Mouse (Mus musculus) thymus, postnatal 36 days (tissue): ENCODE measurements around the gene Cisd3.
A peak's percentile ranks its signal among the peaks of the same experiment; 100 is the strongest.
"Not testable (repeated sequence)": the region's sequence is repeated elsewhere in the genome, so short reads cannot be mapped to it uniquely, and the experiment has no call there.

Source experiments
- DNase-seq, 2 experiments: peaks; one replicate each; pipeline ENCODE4 v3.0.0; 2022; ENCODE audit warnings: mixed read lengths in 2 of 2

The Cisd3 gene

DNA sequence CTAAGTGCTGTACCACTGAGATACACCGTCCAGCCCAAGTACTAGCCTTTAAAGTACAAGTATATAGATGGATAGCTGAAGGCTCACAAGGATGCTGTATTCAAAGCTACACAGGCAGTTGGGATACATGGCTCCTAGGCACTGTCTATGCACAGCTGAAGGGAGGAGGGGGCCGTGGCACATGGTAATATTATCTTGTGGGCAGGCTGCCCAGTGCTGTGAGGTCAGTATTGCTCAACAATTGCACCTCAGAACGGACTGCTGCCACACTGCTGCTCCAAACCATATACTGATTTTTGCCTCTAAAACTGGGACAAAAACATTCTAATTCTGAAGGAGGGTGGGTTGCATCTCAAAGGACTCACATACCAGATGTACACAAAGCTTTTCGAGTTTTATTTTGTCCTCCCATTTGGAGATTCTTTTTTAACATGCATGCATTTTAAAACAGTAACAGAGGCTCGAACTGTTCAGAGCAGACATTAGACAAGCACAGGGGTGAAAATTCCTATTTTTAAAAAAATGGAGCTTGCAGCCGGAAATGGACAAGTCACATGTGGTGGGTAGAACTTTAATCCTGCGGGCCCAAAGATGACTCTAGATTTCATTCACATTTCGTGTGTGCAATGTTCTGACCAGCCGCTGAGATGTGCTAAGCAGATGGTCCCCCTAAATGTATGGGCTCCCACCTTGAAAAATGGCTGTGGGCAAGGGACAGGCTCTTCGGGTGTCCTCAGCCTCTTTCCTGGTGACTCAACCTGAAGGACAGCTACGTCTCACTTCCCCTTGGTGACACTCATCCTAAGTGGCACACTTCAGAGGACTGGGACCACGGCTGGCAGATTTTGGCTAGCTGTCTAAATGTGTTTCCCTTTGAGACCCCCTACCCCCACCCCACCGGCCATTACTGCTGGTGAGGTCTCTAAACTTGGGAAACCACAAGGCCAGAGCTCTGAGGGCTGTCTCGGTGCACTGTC, 29.4 kb downstream of the Cisd3 start:
- no peak for DNase-seq

DNA sequence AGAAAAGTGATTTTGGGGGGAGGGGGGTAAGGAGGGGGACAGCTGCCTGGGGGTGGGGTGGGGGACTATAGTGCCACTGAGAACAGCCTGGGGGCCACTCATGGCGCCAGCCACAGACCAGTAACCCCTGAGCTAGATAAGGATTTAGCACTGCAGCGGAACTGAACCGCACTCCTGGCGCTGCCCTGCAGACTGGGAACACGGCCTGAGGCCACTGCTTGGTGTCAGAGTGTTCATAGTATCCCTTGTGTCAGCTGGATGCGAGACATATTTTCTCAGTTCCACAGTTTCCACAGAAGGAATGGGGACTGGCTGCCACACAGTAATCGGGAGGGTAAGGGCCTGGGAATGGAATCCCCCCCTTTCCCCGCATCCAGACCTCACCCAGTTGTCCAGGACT, 30.4 kb downstream of the Cisd3 start:
- no peak for DNase-seq

DNA sequence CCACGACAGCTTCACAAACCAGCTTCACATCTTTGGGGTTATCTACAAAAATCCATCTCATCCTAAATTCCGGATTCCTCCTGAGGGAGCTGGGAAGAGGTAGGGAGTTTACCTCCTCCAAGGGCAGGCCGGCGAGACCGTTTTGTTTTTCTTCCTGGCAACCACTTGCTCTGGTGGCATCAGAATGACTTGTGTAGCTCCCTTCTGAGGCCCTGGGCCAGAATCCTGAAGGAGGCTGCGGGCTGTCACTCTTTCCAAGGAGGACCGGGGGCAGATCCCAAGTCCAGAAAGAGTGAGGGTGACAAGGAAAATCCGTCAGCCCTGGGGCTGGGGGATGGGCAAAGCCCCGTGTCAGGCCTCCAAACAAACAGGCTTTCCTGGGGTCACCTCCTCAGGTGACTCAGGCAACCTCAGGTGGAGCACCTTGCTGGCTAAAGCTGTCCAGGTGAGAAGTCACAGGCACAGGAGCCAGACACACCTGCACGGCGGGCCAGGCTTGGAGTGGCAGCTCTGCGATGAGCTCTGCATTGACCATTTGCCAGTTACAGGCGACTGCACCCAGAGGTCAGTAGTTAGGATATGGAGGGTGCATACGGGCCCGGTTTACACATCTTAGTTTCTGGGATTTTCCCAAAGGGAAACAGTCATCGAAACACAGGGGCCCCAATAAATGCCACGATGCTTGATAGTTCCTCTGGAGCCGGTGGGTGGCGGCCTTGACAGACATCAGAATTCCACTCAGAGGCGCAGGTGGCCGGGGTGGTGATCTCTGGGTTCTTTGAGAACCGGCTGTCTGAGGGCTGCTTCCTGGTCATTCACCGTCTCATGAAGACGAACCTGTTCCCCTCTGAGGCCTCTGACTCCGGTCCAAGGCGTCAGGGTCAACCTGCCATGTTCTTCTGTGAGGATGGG, 32.0 kb downstream of the Cisd3 start:
- no peak for DNase-seq

DNA sequence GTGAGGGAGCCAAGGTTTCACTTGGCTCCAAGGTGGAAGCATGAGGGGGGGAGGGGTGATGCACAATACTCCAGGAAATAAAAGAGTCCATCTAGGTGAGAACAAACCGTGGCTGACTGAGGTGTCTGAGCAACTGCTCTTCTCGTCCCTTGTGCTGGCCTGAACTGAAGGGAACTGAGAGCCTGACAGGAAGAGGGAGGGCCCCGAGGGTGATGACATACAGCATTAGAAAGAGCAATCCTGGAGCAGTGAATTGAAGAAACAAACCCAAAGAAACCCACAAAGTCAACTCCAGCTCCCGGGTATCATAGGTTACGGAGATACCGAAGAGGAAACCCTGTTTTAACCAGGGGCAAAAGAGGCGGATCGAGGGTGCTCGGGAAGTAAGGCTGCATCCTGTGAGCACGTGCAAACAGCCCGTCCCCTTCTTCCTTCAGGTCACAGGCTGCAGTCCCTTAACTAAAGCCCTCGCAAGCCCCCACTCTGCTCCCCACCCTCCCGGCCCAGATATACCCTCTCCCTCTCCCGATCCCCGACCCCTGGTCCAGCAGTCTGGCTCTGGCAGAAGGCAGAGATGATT, 32.7 kb downstream of the Cisd3 start:
- DNase-seq, result peak in 1 of 2 experiments; percentile 27

DNA sequence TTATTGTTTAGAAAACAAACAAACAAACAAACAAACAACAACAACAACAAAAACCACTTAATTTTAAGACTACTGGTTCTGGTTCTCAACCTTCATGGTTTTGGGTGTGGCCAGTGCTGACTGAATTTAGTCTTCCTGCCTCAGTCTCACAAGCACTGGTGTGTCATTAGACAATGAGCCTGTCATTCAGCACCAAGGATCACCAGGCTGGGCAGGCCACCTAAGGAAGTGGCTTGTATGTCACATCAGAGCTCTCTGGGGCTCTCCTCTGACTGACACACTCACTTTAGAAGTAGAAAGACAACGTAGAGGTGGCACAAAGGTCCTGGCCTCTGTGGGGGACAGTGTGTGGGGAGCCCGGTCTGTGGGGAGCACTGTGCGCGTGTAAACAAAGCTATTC, 33.4 kb downstream of the Cisd3 start:
- no peak for DNase-seq

DNA sequence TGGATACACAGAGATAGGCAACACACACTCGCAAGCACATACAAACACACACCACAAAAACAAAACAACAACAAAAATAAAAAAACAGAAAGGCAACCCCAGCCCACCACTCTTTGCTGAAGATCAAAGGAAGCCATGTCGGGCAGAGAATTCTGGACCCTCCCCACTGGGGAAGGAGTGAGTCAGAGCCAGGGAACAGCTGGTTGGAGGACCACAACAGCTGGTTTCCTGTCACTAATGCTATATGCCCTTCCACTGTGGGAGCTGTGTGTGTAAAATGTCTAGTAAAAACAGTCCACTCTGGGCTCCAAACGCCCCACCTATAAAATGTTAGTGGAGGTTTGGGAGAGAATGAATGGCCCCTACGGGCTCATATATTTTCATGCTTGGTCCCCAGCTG, 35.7 kb downstream of the Cisd3 start:
- DNase-seq, result no peak

DNA sequence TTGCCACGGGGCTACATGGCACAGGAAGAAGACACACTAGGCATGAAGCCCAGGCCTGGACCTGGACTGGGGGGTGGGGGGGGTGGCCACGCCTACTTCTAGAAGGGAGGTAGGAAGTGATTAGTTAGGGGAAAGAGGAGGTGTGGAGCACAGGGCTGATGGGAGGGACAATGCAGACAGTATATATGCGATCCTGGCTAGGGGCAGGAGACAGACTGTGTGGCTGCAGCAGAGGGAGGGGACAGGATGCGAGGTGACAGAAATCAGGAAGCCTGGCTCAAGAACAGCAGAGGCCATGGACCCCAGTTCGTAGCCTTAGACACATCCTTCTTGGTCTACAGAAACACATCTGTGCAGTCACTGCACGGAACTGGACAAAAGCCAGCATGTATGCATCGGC, 38.1 kb downstream of the Cisd3 start:
- no peak for DNase-seq

DNA sequence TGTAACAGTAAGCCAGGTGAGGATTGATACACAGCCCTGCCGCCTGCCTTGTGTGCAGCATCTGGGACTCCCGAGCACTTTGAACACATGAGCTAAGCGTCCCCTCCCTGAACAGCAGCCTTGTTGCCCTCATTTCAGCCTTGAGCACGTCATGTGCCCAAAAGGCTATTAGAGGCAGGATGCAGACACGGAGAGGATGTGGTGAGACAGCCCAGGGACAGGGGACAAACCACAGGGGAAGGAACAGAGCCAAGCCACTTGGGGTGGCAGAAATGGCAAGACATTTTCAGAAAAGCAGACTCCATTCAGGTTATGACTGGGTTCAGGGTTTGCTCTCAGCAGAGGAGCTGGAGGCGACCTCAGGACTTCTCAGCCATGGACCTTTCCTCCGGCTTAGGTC, 42.7 kb downstream of the Cisd3 start:
- peak; percentile 44 to 60 for DNase-seq

DNA sequence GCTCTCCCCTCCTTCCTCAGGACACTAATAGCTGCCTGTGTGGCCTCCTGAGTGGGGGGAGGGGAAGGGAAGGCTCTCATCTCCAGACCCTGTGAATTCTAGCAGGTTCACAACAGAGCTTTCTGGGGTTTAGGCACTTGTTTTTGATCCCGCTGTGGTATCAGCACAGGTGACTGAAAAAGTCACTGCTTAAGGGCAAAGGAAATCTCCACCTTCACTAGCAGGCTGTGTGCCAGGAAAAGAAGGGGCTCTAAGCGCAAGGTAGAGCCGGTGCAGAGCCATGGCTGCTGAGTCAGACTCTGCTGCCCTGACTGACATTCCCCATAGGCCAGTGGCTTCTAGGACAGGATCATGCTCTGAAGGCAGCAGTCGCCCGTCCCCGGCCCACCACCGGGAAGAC, 43.1 kb downstream of the Cisd3 start:
- DNase-seq, result no peak

DNA sequence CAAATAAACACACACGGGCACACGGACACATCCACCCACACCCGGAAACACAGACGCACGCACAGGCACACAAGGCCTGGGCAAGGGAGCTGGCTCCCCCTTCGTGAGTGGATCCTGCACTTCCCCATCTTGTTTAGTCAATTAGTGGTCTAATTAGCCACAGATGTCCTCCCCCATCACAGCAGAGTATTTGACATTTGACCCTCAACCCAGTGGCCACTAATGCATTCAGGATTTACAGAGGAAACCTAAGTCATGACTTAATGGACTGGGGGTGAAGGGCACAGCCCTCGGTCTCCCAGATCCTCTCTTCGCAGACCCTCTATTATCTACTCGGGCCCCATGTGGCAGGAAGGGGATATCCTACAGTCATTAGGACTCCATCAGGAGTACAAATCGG, 48.1 kb downstream of the Cisd3 start:
- DNase-seq, result no peak

DNA sequence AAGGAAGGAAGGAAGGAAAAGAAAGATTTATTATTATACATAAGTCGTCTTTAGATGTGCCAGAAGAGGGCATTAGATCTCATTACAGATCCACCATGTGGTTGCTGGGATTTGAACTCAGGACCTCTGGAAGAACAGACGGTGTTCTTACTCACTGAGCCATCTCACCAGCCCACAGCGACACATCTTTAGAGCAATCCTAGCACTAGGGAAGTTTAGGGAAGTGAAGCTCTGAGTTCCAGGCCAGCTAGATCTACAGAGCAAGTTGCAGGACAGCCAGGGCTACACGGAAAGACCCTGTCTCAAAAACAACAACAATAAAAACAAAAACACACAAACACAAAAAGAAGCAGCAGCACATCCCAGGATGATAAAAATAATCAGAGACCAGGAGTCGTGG, 49.2 kb downstream of the Cisd3 start:
- not testable (repeated sequence) for DNase-seq

DNA sequence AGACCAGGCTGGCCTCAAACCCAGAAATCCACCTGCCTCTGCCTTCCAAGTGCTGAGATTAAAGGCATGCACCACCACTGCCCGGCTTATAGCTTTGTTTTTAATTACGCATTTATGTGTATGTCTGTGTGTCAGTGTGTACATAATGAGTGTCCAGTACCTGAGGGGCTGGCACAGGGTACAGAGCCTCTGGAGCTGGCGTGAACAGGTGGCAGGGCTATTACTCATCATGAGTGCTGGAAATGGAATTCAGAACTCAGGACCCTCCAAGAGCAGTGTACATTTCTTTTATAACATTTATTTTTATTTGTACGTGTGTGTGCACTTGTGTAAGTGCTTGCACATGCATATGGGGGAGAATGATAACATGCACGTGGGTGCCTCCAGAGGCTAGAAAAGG, 51.0 kb downstream of the Cisd3 start:
- DNase-seq, result no peak

DNA sequence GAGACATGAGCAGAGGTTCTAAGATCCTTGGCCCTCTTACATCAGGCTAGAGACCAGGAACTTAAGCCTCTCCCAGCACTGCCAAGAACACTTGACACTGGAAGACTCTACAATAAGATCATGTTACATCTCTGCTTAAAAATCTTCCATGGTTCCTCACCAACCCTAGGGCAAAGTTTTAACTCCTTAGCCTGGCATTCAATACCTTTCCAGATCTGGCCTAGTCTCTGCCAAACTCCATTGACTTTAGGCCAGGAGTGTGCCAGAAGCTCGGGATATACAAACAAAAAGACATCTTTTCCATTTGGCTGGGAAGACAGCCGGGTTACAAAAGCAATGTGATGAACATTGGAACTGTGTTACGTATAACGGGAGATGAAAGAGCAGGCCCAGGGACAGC, 52.0 kb downstream of the Cisd3 start:
- no peak for DNase-seq
